Mouse (Mus musculus): ENCODE measurements around the gene Orai3.

- TF ChIP-seq POLR2A (IDR thresholded peaks at IDR 0.05; ENCODE audit: extremely low read depth, insufficient read depth, low read length) (no peak), CTCF (IDR thresholded peaks at IDR 0.05; ENCODE audit: low read depth, low read length) (no peak)
Measured at GRCm38 (mm10) chr7:127772557-127772956, 2.9 kb downstream of the Orai3 start.
